Mouse (Mus musculus): ENCODE data around the gene Aurkb.
"Not testable (repeated sequence)": the region's sequence is repeated elsewhere in the genome, so short reads cannot be mapped to it uniquely, and the experiment has no call there.

Aurkb gene

DNA sequence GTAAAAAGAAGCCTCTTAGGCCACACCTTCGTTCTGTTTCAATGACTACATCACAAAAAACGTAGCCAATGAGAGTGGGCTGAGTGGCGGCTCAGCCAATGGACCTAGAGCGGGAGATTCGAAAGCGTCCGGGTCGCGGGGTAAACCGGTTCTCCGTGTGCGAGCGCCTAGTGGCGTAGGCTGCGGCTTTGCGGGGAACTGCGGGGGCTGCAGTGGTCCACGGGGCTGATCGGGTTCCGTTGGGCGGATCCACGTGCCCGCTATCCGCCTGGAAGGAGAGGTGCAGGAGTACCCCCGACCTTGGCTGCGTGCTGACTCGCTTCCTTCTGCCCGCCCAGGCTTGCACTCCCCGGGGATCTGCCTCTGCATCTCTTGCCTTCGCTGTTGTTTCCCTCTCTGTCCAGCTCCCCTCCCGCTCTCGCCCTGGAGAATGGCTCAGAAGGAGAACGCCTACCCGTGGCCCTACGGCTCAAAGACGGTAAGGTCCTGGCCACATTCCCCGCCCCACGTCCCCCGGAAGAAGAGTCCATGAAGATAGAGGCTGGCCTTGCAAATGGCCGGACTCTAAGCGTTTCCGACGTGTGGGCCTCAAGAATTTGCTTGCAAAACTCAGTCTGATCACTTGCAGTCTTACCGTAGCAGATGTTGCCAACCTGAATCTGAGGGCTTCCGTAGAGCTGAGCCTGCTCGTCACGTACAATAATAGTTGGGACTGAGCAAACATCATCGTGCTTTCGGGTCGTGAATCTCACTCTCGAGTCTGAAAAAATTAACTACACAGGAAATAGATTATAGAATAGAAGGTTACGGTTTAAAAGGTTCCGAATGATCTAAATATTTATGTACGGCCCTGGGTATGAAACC is at the start of gene Aurkb:
Gene Aurkb (plus strand): TSS at position 117 of the 864 bp plus-strand sequence.
- DNase-seq (ENCODE audit: low spot score in 2 of 2) = peak; percentile 71 to 76

DNA sequence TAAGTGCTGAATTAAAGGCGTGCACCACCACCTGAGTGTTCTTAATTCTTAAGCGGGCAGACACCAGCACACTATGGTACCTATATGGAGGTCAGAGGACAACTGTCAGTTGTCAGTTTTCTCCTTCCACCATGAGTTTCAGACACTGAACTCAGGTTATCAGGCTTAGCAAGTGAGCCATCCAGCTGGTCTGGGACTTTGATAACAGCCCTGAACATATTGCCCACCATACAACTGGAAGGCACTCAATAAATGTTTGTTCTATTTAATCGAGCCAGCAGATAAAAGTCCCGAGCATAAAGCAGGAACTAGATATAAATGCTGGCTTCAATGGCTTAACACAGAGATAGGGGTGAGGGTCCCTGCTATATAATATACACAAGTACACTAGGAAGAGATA is 48.4 kb upstream of the Aurkb start:
- DNase-seq (ENCODE audit: low spot score in 2 of 2) = no peak

DNA sequence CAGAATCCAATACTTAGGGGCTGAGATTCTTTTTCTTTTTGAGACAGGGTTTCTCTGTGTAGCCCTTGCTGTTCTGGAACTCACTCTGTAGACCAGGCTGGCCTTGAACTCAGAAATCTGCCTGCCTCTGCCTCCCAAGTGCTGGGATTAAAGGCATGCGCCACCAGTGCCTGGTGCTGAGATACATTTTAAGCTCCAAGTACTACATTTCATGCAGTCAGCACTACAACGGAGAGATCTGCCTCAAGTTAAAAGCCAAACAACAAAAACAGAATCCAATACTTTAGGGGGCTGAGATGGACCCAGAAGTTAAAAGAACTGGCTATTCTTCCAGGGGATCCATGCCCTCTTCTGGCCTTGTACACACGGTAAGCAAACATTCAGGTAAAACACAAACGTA is 42.7 kb upstream of the Aurkb start:
- DNase-seq (ENCODE audit: low spot score in 2 of 2) = not testable (repeated sequence)

DNA sequence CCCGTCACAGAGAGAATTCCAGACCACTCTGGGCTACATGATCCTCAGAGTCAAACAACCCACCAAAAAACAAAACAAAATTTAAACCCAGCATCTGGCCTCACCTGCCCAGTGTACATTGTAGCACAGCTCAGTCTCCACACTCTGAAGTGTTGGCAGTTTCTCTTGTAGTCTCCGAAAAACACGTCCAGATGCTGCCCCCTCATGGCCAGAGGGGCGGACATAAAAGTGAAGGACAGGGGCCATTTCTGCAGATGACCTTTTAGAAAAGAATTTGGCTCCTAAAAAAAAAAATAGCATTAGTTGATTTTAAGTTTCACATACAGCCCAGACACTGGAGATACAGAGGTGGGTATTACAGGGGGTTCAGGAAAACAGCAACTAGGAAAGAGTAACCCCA is 41.9 kb upstream of the Aurkb start:
- no peak for DNase-seq (ENCODE audit: low spot score in 2 of 2)

DNA sequence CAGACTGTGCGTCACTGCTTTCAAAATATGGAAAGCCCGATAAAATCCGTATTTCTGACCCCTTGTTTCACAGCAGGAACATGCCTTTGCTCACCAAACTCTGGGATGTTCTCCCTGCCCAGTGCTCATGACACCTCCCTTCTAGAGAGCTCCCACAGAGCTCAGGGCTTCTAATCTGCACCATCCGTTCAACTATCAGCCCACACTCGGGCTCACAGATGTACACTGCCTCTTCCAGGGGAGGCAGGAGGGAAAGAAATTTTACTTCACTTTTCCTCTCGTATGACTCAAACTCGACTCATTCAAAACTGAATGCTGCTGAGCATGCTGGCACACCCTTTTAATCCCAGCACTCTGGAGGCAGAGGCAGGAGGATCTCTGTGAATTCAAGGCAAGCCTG is 40.3 kb upstream of the Aurkb start:
- no peak for DNase-seq (ENCODE audit: low spot score in 2 of 2)

DNA sequence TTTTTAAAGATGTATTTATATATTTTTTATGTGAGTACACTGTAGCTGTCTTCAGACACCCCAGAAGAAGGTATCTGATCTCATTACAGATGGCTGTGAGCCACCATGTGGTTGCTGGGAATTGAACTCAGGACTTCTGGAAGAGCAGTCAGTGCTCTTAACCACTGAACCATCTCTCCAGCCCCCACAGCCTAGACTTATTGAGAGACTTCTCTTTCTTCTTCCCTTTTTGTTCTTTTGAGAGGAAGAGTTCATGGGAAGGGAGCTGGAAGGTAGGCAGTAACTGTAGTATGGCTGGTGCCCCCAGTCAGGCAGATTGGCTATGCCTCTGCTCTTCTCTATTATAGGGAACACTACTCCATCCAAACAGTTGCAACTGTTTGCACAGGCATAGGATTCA is 38.9 kb upstream of the Aurkb start:
- not testable (repeated sequence) for DNase-seq (ENCODE audit: low spot score in 2 of 2)

DNA sequence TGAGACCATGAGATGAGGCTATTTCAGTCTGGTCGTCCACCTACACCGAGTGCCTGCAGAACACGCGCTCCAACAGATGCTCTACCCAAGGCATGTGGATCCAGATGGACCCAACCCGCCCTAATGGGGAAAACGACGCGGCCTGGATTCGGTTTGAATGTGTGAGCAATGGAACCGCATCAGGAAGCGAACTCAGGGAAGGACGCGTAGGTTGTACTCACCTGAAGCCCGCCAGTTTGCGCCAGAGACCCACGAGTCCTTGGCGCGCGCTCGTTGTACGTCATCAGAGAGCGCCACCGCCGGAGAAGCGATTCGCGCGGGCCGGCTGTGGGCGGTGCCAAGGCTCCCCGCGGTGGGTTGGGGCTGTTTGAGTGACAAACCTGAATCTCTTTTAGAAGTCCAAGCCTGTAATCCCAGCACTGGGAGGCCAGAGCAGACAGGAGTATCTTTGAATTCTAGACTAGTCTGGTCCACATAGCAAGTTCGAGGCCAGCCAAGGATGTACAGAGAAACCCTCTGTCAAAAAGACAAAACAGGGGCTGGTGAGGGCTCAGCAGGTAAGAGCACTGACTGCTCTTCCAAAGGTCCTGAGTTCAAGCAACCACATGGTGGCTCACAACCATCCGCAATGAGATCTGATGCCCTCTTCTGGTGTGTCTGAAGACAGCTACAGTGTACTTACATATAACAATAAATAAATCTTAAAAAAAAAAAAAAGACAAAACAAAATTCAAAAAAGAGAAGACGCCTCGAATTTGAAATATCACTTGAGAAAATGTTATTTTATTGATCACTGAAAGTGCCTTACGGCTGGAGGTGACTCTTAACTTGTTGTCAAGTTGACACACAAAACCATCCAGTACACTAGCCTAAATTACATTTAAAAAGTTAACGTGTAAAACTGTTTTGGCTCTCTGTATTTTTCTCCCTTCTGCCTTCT is 37.0 kb upstream of the Aurkb start, which contains the start of gene Pfas:
Gene Pfas (minus strand): TSS at position 279 of the 940 bp plus-strand sequence.
- DNase-seq (ENCODE audit: low spot score in 2 of 2) = peak; percentile 85 to 93

DNA sequence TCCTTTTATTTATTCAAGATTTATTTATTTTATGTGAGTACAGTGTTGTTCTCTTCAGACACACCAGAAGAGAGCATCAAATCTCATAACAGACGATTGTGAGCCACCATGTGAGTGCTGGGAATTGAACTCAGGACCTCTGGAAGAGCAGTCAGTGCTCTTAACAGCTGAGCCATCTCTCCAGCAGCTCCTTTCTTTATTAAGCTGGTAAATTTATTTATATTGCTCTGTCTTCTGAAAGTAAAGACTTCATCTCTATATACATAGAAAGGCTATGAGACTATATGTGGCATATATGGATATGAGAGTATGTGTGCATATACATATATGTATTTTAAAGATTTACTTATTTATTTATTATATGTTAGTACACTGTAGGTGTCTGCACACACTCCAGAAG is 35.9 kb upstream of the Aurkb start:
- DNase-seq (ENCODE audit: low spot score in 2 of 2) = no peak

DNA sequence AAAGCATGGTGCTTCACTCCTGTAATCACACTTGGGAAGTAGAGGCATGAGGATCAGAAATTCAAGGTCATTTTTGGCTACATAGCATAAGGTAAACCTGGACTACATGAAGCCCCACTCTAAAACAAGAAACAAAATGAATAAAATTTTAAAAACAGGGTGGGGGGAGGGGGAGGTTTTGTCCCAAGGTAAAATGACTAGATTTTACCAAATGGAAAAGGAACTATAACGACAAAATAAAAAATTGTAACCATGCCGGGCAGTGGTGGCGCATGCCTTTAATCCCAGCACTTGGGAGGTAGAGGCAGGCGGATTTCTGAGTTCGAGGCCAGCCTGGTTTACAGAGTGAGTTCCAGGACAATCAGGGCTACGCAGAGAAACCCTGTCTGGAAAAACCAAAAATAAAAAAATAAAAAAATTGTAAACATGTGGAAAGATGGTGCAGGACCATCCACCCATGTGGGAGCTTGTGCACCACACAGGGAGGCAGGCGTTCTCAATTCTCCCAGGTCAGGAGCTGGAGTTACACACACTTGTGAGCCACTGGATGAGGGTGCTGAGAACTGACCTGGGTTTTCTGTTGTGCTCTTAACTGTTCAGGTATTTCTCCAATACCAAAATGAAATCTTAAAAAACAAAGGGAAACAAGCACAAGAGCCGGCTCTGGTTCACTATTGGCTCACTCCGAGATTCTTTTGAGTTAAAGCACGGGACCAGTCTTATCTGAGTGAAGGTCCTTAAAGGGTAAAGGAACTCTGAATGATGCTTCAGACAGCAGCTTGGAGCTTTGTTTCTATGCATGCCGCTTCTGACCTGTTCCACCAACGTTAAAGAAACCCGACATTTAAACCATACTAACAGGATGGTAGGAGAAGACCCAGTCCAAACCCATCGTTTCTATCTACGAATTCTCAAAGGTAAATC is 34.8 kb upstream of the Aurkb start:
- DNase-seq (ENCODE audit: low spot score in 2 of 2) = no peak

DNA sequence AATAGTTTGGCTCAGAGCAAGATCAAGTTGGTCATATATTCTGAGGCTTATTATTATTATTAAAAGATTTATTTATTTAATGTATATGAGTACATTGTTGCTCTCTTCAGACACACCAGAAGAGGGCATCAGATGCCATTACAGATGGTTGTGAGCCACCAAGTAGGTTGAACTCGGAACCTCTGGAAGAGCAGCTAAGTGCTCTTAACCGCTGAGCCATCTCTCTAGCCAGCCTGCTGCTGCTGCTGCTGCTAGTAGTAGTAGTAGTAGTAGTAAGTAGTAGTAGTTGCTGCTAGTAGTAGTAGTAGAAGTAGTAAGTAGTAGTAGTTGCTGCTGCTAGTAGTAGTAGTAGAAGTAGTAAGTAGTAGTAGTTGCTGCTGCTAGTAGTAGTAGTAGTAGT is 34.0 kb upstream of the Aurkb start:
- not testable (repeated sequence) for DNase-seq (ENCODE audit: low spot score in 2 of 2)

DNA sequence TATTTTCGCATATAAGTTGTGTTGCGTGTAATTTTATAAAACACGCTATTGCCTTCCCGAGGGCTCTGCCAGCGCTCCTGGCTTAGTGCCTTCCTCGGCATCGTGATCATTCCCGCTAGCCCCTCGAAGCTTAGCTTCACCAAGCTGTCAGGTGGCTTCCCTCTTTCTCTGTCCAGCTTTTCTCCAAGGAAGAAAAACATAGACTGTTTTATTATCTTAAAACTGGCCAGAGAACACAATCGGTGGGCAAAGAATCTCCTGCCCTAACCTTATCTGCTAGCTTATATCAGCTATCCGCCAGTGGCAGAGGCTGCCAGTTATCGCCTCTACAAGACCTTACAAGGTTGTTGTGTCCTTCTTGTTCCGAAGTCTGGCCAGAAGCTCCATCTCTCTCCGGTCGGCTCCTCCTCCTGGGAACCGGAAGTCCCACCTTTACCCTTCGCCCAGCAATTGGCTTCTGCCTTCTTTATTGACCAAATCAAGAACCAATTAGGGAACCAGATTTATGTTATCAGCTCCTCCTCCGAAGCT is 33.3 kb upstream of the Aurkb start:
- peak; percentile 84 for DNase-seq (ENCODE audit: low spot score in 2 of 2)

DNA sequence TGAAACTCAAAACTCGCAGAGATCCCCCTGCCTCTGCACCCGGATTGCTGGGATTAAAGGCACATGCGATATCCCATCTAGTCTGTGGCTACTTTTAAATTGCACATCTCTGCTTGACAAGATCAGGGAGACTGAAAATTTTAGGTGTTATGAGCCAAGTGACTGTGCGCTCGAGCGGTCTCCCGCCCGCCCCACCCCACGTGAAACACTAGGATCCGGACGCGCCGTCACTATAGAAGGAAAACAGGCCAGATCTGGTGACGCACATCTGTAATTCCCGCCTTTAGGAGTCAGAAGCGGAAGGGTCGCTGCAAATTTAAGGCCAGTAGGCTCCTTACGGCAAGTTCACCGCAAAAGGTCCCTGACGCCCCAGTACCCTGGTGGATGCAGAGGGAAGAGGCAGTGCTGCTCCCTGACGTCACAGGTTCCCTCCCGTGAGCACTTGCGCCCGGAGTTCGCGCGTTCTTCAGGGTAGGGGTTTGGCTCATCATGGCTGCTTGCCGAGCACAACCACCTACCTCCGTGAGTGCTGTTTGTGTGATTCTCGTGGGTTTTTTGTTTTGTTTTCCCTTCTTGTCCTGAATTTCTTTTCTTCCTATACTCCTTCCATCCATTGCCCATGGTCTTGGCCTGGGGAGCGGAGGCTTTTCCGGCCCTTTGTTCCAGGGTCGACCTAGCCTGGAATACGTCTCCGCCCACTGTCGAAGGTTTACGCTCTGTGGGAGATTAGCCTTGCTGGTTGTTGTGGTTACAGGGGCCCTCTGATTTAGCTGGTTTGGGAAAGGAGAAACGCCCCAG is 29.6 kb upstream of the Aurkb start, which contains the start of gene Ctc1:
Gene Ctc1 (plus strand): TSS at position 268 of the 798 bp plus-strand sequence.
- peak; percentile 86 to 89 for DNase-seq (ENCODE audit: low spot score in 2 of 2)

DNA sequence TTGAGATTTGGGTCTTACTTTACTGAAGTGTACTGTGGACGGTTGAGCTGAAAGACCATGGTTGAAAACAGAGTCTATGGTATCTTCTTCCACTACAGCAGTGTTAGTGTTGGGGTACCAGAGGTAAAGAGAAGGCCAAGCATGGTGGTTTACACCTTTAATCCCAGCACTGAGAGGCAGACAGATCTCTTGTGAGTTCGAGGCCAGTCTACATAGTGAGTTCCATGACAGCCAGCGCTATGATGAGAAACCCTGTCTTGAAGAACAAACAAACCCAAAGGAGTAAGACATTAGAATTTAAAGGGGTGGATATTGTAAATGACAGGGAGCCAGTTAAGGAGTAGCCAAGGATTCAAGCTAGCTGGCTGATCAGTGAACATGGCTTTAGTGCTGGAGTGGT is 28.7 kb upstream of the Aurkb start:
- no peak for DNase-seq (ENCODE audit: low spot score in 2 of 2)

DNA sequence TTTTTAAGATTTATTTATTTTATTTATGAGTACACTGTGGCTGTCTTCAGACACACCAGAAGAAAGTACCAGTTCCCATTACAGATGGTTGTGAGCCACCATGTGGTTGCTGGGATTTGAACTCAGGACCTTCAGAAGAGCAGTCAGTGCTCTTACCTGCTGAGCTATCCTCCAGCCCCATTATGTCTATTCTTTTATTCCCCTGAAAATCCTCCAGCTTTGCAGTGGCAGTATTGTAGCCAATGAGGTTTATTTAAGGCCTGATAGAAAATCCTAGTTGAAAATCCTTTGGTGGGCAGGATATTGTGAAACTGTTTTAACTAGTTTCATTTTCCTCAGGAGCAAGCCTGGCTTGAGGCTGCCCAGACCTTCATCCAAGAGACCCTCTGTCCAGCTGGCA is 24.8 kb upstream of the Aurkb start:
- no peak for DNase-seq (ENCODE audit: low spot score in 2 of 2)

DNA sequence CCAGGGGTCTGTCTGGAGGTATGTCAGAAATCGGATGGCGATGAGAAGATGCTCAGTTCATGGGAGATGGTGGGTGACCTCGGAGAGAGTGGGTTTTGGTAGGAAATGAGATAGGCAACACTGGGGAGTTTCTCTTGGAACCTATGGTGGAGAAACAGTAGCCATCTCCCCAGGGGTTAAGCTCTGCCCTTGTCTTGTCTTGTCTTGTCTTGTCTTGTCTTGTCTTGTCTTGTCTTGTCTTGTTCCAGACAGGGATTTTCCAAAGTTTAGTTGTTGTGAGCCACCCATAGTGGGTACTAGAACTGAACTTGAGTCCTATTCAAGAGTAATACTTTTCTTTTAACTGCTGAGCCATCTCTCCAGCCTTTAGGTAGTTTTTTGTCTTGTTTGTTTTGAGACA is 18.9 kb upstream of the Aurkb start:
- no peak for DNase-seq (ENCODE audit: low spot score in 2 of 2)

DNA sequence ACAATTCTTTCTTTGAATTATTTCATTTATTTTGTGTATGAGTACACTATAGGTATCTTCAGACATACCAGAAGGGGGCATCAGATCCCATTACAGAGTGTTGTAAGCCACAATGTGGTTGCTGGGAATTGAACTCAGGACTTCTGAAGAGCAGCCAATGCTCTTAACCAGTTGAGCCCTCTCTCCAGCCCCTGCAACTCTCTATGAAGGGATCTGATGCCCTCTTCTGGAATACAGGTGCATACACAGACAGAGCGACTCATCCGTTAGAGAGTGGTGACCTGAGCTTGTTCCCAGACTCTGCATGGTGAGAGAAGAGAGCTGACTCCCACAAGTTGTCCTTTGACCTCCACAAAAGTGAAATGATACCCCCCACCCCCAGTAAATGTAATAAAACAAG is 16.6 kb upstream of the Aurkb start:
- no peak for DNase-seq (ENCODE audit: low spot score in 2 of 2)

DNA sequence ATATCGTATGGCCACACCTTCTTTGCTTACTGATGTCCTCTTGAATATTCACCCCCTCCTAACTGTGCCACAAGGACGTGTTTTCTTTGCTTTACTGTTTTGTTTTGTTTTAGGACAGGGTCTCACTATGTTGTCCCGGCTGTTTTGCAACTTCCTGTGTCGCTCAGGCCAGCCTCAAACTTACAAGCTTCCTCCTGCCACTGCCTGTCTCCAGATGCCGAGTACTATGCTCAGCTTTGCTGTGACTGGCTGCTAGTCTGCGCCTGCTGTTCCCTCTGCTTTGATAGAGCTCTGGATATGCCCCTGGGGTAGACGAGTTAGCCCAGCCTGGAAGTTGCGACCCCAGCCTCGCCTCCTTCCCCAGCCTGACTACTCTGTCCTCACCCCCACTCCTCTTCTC is 11.9 kb upstream of the Aurkb start:
- no peak for DNase-seq (ENCODE audit: low spot score in 2 of 2)

DNA sequence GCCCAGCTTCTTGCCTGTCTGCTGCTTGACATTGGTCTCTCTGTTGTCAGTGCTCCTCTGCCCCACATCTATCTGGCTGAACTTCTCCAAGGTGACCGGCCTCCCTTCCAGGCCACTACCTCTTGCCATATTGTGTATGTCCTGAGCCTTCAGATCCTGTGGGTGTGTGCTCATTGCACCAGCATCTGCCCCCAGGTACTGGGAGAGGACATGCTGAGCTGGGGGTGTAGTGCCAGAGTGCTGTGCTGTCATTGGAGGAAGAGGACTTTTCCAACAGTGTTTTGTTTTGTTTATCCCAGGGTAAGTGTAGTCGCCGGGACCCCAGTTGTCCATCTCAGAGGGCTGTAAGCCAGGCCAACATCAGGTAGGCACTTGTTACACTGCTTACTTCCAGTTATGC is 10.9 kb upstream of the Aurkb start:
- no peak for DNase-seq (ENCODE audit: low spot score in 2 of 2)

DNA sequence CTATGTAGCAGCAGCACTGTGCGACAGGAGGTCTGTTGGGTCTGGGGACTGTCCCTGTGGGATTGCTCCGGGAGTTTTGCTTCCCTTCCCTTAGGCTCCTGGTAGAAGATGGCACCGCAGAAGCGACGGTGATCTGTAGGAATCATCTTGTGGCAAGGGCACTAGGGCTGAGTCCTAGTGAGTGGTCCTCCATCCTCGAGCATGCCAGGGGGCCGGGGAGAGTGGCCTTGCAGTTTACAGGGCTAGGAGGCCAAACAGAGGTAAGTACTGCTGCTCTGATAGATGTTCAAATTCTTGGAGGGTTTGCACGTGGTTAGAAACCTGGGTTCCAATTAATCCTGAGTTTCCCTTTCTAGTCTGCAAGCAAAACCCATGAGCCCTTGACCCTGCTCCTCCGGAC is 10.0 kb upstream of the Aurkb start:
- no peak for DNase-seq (ENCODE audit: low spot score in 2 of 2)

DNA sequence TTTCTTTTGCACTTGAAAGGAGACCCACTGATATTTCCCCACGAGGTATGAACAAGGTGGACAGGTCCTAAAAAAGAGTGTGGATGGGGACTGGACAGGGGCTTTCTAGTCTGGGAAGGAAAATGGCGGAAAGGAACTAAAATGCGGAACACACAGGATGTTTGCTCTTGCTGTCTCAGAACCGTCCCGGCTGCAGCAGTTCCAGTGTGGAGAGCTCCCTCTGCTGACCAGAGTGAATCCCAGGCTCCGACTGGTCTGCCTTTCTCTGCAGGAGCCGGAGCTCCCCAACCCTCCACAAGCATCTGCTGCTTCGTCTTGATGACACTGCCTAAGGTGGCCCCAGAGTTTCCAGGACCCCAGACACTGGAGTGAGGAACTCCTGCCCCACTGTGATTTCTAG is 9.6 kb upstream of the Aurkb start:
- peak; percentile 63 to 80 for DNase-seq (ENCODE audit: low spot score in 2 of 2)
